Mouse (Mus musculus) limb, embryonic 14.5 days (tissue): Measurements from ENCODE around the gene Gm35315. TPM values are rescaled to one million over a fixed set of nuclear protein-coding genes. Genes with fewer than 3 reads are reported as not detected.

Experiments used
- ATAC-seq: fragments of 200-750 bp; cut with Nextera tagmentation; 2 replicates; pipeline ENCODE4 v1.8.0; 2017; ENCODE audit warnings: low read depth, moderate number of reproducible peaks, moderate TSS enrichment; ENCODE audit not compliant: low FRiP score
- DNase-seq: peaks from one replicate; pipeline ENCODE4 v3.0.0-alpha.2; 2015; ENCODE audit warnings: low spot score
- H3K27ac ChIP-seq: fragments of 300-500 bp; sonication (generic); replicated peaks from 2 replicates; pipeline ENCODE4 v1.5.1; 2014; ENCODE audit warnings: low read depth, mild to moderate bottlenecking, low read length, moderate library complexity, mixed read lengths
- H3K27me3 ChIP-seq: fragments of 300-500 bp; sonication (generic); 2 replicates; pipeline ENCODE4 v1.6.1; 2014; ENCODE audit warnings: low read length, mixed read lengths; ENCODE audit not compliant: control insufficient read depth, insufficient read depth
- H3K36me3 ChIP-seq: fragments of 300-500 bp; sonication (generic); 2 replicates; pipeline ENCODE4 v1.6.1; 2014; ENCODE audit warnings: mild to moderate bottlenecking, low read length, moderate library complexity, mixed read lengths; ENCODE audit not compliant: control insufficient read depth, insufficient read depth
- H3K4me1 ChIP-seq: fragments of 300-500 bp; sonication (generic); 2 replicates; pipeline ENCODE4 v1.6.1; 2014; ENCODE audit warnings: antibody characterized with exemption, low read length, mixed read lengths; ENCODE audit not compliant: control insufficient read depth, insufficient read depth
- H3K4me2 ChIP-seq: fragments of 300-500 bp; sonication (generic); replicated peaks from 2 replicates; pipeline ENCODE4 v1.6.1; 2014; ENCODE audit warnings: low read depth, mild to moderate bottlenecking, low read length, moderate library complexity; ENCODE audit not compliant: severe bottlenecking
- H3K4me3 ChIP-seq: fragments of 300-500 bp; sonication (generic); replicated peaks from 2 replicates; pipeline ENCODE4 v1.5.1; 2014; ENCODE audit warnings: low read length
- H3K9ac ChIP-seq: fragments of 300-500 bp; sonication (generic); 2 replicates; pipeline ENCODE4 v1.6.1; 2014; ENCODE audit warnings: mild to moderate bottlenecking, low read depth, low read length, moderate library complexity; ENCODE audit not compliant: severe bottlenecking
- H3K9me3 ChIP-seq: fragments of 300-500 bp; sonication (generic); 2 replicates; pipeline ENCODE4 v1.6.1; 2016; ENCODE audit warnings: low read length; ENCODE audit not compliant: control insufficient read depth
- POLR2A ChIP-seq: fragments of 200-500 bp; IDR thresholded peaks from 2 replicates; pipeline ENCODE4 v1.8.0; 2012; ENCODE audit warnings: inconsistent platforms, mild to moderate bottlenecking, moderate library complexity, borderline replicate concordance; ENCODE audit not compliant: insufficient read depth, insufficient read length; ENCODE audit errors: extremely low read depth
- WGBS: fragments of 180-500 bp; shearing (Covaris S2); extraction: QIAGEN DNeasy Blood & Tissue Kit; methylation state at CpG from one replicate; pipeline ENCODE4 v1.1.7; 2014; 5-methylcytosine and 5-hydroxymethylcytosine counted together
- polyA plus RNA-seq, 2 experiments: library from polyadenylated mRNA; depleted of rRNA in 1 of 2; stranded (reverse) in 1 of 2; unstranded in 1 of 2; fragments of >200 nt; fragmentation: Nextera tagmentation in 1 of 2; extraction: Ambion mirVana in 1 of 2; gene quantifications; 2 replicates each; pipeline versions ENCODE4 v1.2.1 to v1.2.3; 2012 to 2014

Gm35315 gene
- 0.59 and 0.74 TPM in 2 replicates for polyA plus RNA-seq (2012; rRNA removed)
- 0.59 and 1.3 TPM in 2 replicates for polyA plus RNA-seq (2014; fragmentation: Nextera tagmentation; extraction: Ambion mirVana)

DNA sequence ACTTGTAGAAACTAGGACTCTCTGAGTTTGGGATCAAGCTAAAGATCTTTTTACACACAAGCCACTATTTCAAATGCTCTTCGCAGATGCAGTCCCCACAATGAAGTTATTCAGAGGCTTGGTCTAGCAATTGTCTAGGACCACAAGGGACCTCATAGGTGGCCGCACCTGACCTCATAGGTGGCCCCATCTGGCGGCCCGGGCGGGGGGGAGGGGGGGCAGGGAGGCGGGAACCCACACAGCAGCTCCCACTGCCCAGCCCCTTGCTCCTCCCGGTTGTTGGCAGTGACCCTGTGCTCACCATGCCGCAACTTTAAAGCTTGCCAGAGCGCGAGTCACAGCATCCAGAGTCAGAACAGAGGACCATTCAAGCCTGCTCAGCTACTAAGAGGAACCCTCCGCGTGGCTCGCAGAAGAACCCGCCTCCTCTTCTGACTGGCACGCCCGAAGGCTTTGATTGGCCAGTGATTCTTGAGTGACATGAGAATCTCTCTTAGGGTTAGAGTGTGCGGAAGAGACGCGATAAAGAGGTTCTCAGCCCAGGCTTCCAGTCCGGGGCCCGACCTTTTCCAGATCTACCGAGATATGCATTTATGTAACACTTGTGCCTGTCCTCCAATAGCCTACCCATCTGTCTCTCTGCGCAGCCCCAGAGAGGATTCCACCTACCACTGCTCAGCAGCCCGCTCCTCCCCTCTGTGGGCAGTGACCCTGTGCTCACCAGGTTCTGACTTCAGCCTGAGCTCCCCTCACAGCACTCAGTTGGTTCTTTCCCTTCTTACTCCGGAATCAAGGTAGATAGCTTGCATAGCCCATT lies at the start of gene Gm35315:
Gene Gm35315 (minus strand): TSS at position 391 of the 817 bp plus-strand sequence.
- Histone ChIP-seq H3K4me3 (peak within 1 kb of the TSS; percentile 43), H3K9me3 (no peaks in the 10 kb centered on the region), H3K27me3 (no peaks in the 10 kb centered on the region), H3K27ac (no peak within 1 kb of the TSS), H3K9ac (peak within 1 kb of the TSS; percentile 59), H3K4me2 (peak within 1 kb of the TSS; percentile 69), H3K36me3 (no peaks in the 10 kb centered on the region), H3K4me1 (no peaks in the 10 kb centered on the region; the same call in 1 of the 2 replicates)
- DNase-seq (peak; percentile 92), ATAC-seq (peak; percentile 95)
- peak; percentile 31; the same call in 1 of the 2 replicates for TF ChIP-seq POLR2A
- WGBS: 1% methylated on average over 25 of the region's 25 CpGs

- H3K27ac ChIP-seq: no peak overlapping the region
- peaks cover 66% of the 10 kb centered on the region for H3K36me3 ChIP-seq
- 87% methylated on average over 5 of the region's 5 CpGs for WGBS
- H3K27me3 ChIP-seq: no peaks in the 10 kb centered on the region
- ATAC-seq (no peak), DNase-seq (no peak)
- no peaks in the 10 kb centered on the region for H3K4me1 ChIP-seq
- H3K9me3 ChIP-seq: no peaks in the 10 kb centered on the region
- H3K4me3 ChIP-seq: no peak overlapping the region
- no peak overlapping the region for H3K9ac ChIP-seq
- TF ChIP-seq POLR2A: no peak
- H3K4me2 ChIP-seq: no peak overlapping the region
Measured at GRCm38 (mm10) chr5:110143007-110143406, 48.8 kb upstream of the Gm35315 start.

DNA sequence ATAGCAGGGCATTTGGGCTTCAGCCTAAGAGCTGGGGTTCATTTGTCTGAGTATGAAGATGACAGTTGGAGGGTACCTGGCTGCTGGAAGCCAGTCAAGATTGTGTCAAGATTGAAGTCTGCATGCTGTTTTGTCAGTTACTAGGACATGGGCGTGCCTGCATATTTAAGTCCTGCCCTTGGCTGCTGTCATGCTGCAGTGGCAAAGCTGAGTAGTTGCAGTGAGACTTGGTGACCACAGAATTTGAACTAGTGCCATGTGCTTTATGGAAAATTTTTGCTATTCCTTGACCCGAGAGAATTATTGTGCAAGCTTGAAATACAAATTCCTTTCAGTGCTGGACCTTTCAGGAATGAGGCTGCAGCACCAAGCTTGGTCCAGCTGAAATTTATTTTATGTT lies 48.1 kb upstream of the Gm35315 start:
- H3K9ac ChIP-seq: no peak overlapping the region
- no peaks in the 10 kb centered on the region for H3K4me1 ChIP-seq
- no peak overlapping the region for H3K4me2 ChIP-seq
- no peak overlapping the region for H3K4me3 ChIP-seq
- peaks cover 64% of the 10 kb centered on the region for H3K36me3 ChIP-seq
- 96% methylated on average over 2 of the region's 2 CpGs for WGBS
- H3K27ac ChIP-seq: no peak overlapping the region
- DNase-seq (no peak), ATAC-seq (no peak)
- H3K9me3 ChIP-seq: no peaks in the 10 kb centered on the region
- no peaks in the 10 kb centered on the region for H3K27me3 ChIP-seq
- TF ChIP-seq POLR2A: no peak

DNA sequence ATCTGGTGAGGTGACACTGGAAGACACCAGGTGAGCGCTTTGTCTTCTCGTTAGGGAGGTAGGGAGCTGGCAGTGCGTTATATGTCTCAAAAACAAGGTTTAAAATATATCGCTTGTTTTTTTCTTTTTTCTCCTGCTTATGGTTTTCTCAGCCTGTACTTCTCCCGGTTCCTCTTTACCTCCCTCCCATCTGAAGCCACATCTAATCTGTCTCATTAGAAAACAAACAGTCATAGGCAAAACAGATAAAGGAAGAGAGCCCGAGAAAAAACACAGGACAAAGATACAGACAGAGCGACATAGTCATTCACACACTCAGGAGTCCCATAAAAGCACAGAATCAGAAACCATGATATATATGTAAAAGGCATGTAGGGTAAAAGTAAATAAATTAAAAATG lies 46.2 kb upstream of the Gm35315 start:
- H3K9me3 ChIP-seq: no peaks in the 10 kb centered on the region
- DNase-seq (no peak), ATAC-seq (no peak)
- peaks cover 49% of the 10 kb centered on the region for H3K36me3 ChIP-seq
- H3K9ac ChIP-seq: no peak overlapping the region
- no peak overlapping the region for H3K27ac ChIP-seq
- 0 out of 2 replicates have a peak, but pooled peaks cover 2% of the 10 kb centered on the region for H3K4me1 ChIP-seq
- 94% methylated on average over 7 of the region's 7 CpGs for WGBS
- no peak overlapping the region for H3K4me3 ChIP-seq
- no peak for TF ChIP-seq POLR2A
- H3K4me2 ChIP-seq: no peak overlapping the region
- H3K27me3 ChIP-seq: no peaks in the 10 kb centered on the region

GRCm38 (mm10) chr5:110139325-110139724 lies 45.1 kb upstream of the Gm35315 start:
- H3K9ac ChIP-seq: no peak overlapping the region
- H3K27ac ChIP-seq: no peak overlapping the region
- ATAC-seq: no peak
- no peaks in the 10 kb centered on the region for H3K27me3 ChIP-seq
- no peak overlapping the region for H3K4me2 ChIP-seq
- H3K4me1 ChIP-seq: 0 out of 2 replicates have a peak, but pooled peaks cover 2% of the 10 kb centered on the region
- WGBS: 93% methylated on average over 3 of the region's 3 CpGs
- peaks cover 38% of the 10 kb centered on the region for H3K36me3 ChIP-seq
- no peak for TF ChIP-seq POLR2A
- peaks cover 5% of the 10 kb centered on the region; the same call in 1 of the 2 replicates for H3K9me3 ChIP-seq
- H3K4me3 ChIP-seq: no peak overlapping the region
- DNase-seq: no peak
